Mouse (Mus musculus): Measurements from ENCODE around the gene 1110008P14Rik.

The 1110008P14Rik gene

DNA sequence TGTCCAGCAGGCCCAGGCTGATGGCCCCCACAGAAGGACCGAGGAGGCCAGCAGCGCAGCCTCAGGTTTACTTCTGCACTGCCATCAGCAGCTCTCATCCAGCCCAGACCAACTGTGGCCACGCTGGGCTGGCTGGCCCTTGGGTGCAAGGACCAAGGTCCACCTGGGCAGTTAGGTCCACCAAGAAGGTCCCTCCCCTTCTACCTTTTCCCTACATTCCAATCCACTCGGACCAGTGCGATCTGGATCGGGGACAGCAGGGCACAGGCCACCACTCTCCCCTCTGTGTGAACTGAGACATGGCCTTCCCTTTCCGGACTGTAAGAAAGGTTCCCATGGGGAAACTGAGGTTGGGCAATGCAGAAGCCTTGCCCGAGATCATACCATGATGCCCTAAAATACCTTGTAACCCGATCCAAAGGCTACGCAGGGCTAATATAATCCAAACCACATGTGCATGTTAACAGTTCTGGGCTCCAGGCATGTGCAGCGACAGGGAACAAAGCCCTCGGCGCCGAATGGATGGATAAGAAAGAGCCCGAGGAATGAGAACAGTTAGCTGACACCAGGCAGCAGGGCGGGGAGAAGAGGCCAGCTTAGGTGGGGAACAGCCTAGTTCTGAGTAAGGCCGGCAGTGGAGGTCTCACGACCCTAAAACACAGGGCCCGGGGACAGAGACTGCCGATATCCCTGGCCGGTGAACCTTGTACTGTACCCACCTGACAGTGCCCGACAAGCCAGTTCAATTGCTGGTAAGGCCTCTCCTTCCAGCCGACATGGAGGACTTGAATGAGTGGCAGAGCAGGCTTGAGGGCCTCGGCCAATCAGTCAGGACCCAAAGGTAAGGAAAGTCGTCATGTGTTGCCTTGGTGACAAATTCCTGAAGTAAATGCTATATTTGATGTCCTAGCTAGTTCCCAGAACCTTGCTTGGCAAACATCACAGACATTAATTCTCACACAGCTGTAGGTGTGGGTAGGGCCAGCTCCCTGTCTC, 27.0 kb upstream of the 1110008P14Rik start:
- DNase-seq (ENCODE audit: low read depth, low spot score), result no peak

DNA sequence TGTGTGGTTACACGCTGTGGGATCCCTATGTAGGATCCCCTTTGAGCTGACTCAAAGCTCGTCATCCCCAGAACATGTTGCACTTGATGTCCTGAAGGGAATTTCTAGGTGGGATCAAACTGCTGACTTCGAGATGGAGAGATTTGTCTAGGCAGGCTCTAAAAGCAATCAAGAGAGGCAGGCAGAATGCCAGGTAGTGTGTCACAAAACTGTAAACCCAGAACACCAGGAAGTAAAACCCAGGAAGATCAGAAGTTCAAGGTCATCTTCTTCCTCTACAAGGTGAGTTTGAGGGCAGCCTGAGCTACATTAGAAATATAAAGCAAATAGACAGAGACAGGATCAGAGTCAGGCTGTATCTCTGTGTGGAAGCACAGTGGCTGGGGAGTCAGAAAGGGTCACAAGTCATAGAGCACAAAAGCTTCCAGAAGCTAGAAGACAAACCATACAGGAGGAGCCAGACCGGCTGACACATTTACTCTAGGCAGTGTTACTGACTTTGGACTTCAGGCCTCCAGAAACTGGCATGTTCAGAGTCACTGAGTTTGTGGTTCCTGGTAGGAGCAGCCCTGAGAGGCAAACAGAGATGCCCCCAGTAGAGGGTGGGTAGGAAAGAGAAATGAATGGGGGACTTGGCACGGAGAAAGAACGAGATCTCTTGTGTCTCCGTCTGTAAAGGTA, 25.5 kb upstream of the 1110008P14Rik start:
- no peak for DNase-seq (ENCODE audit: low read depth, low spot score)

DNA sequence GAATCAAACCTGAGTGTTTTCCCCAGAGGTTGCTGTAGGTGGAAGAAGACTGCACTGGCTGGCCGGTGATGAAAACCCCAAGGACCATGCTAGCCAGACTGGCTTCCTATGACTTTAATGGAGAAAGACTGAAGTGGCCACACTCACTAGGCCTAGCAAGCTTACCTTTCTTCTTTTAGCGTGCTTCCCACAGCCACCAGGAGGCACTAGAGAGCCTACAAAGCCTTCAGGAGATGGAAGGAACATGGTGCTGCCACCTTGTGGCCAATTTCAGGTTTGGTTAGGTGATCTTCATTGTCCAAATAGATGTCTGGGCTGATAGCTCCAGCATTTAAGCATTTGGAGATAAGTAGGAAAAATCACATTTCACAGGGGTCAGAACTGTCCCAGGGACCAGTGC, 22.9 kb upstream of the 1110008P14Rik start:
- peak; percentile 97 for DNase-seq (ENCODE audit: low read depth, low spot score)

DNA sequence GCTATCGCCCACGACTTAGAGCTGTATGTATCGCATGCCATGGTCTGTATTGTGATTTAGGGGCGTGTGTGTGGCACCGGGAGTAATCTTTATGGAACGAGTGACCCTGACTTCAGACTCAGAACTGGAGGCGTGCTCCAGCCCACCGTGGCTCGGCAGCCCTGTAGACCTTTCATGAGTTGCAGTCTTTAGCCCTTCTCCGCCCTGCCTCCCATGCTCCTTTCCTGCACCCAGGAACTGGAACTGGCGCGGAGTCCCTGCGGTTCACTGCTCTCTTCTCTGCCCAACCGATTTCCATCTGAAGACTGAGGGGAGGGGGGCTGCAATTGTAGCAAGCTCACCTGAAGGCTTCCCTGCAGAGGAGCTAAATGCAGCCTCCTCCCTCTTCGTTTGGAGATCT, 15.0 kb upstream of the 1110008P14Rik start:
- no peak for DNase-seq (ENCODE audit: low read depth, low spot score)

DNA sequence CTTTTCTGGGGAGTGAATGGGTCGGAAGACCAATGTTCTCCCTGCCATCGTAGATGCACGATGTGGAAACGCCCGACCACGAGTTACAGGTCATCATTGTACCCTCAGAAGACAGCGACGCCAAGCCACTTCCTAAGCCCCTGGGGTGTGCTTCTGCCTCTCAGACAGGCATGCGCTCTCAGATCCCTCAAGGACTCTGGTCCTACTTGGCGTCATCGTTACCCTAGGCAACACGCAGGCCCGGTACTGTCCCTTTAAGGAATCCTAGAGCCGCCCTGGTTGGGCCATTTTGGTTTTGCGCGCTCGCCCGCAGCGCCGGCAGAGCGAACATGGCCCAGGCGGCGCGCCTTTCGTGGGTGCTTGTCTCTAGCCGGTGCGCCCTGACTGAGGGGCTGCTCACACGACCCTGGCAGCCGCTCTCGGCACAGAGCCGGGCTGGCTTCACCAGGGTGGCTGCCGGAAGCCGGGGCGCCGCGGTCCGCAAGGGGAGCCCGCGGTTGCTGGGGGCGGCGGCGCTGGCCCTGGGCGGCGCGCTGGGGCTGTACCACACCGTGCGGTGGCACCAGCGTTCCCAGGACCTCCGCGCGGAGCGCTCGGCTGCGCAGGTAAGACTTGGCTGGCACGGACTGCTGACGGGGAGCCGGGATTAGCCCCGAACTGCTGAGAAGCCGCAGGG, 14.3 kb upstream of the 1110008P14Rik start:
- DNase-seq (ENCODE audit: low read depth, low spot score), result peak; percentile 98

DNA sequence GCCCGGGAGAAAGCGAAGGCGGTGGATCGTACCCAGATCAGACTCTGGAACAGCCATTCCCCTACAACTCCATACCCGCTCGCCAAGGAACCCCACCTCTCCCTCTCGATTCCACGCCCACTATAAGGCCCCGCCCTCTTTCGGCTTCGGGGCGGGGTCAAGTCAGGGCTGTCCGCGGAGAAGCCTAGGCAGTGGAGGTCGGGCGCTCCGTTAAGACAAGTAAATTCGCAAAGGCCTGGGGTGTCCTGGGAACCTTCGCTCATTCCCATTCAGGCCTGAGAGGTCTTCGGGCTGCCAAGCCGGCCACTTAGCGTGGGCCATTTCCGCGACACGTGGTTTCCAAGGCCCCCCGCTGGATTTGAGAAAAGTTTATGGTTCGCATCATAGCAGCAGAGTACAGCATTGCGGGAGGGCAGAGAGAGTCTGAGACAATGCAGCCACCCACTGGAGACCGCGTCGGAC, 13.8 kb upstream of the 1110008P14Rik start, which contains the start of gene Ptges2:
Gene Ptges2, plus strand, starts transcription at position 413 of the 462 bp plus-strand sequence.
- DNase-seq (ENCODE audit: low read depth, low spot score), result peak; percentile 94

DNA sequence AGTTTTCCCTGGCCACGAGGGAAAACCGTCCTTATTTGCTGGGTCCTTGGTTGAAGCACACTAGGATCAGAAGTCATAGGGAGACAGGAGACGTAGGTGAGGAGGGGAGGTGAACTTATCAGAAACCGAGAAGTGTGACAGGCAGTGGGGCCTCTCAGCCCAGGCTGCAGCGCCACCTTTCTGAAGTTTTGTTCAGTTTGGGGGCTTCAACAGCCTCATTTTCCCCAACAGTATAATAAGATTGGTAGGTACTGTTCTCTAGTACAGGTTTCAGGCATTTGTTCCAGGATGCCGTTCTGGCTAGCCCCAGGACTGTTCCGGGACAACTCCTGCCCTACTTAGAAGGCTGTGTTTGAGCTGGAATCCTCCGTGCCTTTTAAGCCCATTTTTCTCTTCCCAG, 13.2 kb upstream of the 1110008P14Rik start:
- DNase-seq (ENCODE audit: low read depth, low spot score), result peak; percentile 56

DNA sequence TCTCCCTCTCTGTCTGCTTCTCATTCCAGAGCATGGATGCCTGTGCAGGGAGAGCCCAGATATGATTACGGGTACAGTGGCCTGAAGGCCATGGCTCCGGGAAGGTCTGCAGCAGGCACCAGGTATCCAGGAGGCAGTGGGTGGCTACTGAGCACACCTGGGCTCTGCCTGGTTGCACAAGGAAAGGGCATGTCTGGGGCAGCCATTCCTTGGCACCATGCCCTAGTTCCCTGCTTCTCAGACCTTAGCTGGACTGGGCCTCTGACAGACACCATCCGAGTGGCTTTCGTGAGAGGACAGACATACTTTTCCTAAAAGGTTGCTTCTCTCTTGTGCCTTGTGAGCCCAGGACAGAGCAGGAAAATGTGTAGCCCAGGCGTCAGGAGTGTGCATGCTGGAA, 10.3 kb upstream of the 1110008P14Rik start:
- no peak for DNase-seq (ENCODE audit: low read depth, low spot score)

DNA sequence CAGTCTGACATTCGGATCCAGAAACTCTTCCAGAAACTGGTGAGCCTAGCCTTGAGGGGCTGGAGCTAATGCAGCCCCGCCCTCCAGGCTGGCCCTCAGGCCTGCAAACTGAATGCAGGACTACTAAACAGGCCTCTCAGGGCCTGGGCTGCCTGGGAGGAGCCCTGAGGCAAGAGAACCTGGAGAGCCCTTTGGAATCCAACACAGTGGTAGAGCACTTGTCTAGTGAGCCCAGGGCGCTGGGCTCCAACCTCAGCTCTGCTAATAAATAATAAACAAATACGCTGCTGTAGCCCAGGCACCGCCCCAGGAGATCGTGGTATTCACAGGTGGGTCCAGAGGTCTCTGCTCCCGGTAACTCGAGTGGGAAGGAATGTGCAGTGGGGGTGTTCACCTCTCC, 9.1 kb upstream of the 1110008P14Rik start:
- DNase-seq (ENCODE audit: low read depth, low spot score), result peak; percentile 41

DNA sequence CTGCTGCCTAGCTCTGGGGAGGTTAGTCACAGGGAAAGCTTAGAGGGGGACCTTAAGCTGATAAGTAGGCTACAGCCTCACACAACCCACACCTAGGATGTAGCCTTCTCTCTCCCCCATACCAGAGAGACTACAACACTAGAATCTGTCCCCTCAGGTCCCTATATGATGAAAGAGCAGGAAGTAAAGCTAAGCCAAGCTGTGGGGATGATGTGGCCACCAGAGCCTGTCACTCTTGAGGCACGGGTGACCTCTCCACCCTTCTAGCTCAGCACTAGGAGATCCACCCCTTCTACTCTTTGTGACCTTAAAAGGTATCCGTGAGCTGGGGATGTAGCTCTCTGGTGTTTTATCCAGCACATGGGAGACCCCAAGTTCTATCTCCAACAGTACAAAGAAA, 7.4 kb upstream of the 1110008P14Rik start:
- DNase-seq (ENCODE audit: low read depth, low spot score), result no peak

DNA sequence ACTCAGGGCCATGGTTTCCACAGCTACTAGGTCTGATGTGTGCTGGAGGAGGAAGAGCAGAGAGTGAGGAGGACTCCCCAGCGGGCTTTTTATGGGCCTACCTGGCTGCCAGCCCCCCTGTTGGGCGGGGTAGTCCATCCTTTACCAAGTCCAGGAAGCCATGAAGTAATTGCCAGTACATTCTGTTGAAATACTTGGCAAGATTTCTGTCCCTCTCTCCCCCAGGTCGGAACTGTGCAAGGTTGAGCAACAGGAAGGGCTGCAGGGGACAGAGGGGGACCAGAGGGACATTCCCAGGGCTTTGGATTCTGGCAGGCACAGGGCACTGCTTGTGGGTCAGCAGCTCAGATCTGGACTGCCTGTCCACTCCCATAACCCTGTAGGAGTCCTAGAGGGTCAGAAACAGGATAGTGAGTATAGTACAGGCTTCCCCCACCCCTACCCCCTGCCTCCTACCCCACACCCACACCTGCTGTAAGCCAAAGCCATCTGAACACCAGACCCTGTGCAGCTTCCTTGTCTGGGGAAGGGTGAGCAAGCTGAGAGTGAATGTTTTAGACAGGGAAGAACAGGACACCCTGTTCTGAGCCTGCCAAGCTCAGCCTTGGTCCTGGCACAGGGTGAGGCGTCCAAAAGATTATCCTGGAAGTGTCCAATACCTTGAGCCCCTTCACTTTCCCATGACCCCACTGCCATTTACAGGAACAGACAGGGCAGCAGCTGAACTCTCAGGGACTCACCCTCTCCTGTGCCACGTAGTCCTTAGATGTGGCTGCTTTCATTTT, 6.2 kb upstream of the 1110008P14Rik start, which contains the start of gene Lcn2:
Gene Lcn2, minus strand, starts transcription at position 547 of the 785 bp plus-strand sequence.
- no peak for DNase-seq (ENCODE audit: low read depth, low spot score)

DNA sequence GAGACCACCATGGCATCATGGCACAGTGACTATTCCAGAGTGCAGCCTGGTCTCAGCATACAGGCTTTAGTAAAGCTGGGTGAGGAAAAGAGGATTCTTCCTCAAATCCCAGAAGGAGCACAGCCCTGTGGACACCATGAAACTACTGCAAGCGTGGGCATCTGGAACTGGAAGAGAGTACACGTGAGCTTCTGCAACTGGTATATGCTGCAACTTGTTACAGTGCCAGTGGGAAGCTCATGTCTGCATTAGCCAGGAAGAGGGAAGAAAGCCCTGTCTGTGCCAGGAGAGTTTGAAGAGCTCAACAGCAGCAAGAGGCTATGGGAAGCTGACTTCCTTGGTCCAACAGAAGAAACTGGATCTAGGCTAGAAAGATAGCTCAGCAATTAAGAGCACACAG, 951 bp upstream of the 1110008P14Rik start:
- no peak for DNase-seq (ENCODE audit: low read depth, low spot score)

DNA sequence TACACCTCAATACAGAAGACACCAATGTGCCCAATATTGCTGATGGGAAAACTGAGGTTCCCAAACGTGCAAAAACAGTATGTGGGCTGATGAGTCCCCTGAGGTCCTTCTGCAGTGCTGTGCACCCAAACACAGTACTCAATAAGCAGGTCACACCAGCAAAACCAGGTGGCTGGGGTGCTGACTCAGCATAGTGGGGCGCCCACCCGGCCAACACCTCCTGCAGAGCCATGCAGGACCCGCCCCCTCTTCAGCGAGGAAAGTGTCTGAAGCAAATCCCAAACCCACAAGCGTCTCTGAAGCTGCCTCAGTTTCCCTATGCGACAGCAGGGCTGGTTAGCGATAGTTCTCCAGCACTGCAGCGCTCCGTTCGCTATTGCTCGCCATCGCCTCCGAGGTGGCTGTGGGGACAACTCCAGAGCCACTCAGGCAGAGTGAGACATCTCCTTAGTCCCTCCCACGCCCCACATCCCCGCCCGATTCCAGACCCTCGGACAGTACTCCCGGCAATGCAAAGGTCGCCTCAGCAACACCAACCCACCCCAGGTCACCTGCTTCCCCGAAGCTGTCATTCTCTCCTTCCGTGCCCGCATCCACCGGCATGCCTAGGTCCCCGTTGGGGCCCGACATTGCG, 480 bp downstream of the 1110008P14Rik start:
- peak; percentile 71 for DNase-seq (ENCODE audit: low read depth, low spot score)

DNA sequence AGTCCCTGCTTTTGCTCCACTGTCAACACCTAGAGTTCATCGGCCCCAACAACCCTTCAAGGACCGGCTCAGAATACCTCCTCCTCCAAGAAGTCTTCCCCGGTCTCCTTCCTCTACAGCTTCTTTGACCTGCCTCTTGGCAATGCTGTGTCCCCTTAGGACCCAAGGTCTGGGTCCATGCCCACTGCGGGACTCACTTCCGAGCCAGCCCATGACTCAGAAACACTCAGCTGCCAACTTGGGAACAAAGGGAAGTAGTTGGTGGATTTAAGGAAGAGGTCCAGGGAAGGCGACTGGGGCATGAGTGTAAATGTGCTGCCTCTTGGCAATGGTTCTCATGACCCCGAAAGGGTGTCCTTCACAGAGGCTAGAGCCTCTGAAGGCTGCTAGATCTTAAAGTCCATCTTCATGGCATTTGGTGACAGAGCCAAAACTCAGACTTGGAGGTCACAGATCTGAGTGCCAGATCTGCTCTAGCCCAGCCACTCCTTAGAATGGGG, 1.7 kb downstream of the 1110008P14Rik start:
- DNase-seq (ENCODE audit: low read depth, low spot score), result no peak

DNA sequence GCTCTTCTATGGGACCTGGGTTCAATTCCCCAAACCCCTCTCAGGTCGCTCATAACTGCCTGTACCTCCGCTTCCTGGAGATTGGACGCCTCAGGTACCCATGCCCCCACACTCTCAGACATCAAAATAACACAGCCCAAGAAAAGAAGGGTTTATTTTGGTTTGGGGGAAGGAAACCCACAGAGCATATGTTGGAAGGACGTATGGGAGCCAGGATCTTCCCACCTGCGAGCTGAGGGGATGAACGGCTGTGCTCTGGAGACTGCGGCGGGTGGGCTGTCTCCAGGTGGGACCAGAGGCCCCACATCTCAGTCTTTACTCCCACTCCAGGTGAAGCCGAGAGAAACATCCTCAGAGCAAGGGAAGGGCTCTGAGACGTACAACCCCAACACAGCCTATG, 4.8 kb downstream of the 1110008P14Rik start:
- no peak for DNase-seq (ENCODE audit: low read depth, low spot score)

DNA sequence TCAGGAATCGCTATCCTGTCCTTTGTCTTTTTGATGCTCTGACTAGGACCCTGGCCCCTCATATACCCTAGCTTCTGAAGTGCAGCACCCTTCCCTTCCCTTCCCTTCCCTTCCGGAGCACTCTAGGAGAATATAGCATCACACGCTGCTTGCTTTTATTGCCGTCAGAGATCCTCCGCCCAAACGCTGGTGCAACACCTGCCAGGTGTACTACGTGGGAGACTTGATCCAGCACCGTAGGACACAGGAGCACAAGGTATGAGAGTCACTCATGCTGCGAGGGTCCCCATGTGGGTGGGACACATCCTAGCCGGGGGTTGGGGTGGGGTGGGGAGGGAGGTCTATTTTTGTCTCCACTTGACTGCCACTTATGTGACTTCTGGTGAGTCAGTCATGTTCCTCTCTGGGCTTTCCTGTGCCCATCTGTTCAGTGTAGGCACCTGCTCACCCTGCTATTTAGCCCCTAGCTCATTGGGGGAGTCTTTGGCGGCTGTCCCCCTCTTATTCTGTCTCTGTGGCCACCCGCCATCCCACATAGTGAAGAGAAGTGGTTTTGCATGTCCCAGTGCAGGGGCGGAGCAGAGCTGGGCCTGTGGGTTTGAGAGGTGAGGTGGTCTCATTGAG, 6.3 kb downstream of the 1110008P14Rik start:
- DNase-seq (ENCODE audit: low read depth, low spot score), result no peak

DNA sequence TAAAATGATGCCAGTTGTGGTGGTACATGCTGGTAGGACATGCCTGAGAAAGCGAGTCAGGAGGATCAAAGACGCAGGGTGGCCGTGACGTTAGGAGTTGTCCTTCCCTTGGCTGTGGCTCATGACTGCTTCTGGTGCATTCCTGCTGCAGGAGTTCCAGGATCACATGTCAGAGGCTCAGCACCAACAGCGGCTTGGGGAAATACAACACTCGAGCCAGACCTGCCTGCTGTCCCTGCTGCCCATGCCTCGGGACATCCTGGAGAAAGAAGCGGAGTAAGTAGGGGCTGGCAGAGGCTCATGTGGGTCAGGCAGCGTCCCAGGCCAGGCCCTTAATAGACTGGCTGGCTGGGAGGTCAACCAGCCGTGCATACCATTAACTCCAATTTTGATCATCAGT, 7.5 kb downstream of the 1110008P14Rik start:
- DNase-seq (ENCODE audit: low read depth, low spot score), result no peak

DNA sequence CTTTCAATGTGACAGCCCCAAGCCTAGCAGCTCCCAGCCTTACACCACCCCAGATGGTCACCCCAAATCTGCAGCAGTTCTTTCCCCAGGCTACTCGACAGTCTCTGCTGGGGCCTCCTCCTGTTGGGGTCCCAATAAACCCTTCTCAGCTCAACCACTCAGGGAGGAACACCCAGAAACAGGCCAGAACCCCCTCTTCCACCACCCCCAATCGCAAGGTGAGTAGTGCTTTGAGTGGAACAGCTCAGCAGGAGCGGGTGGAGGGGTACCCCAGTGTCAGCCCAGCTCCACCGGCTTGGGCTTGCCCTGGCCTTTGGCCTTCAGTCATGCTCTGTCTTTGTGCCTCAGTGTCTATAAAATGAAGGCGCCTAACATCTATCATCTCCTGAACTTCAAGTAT, 14.4 kb downstream of the 1110008P14Rik start:
- DNase-seq (ENCODE audit: low read depth, low spot score), result no peak

DNA sequence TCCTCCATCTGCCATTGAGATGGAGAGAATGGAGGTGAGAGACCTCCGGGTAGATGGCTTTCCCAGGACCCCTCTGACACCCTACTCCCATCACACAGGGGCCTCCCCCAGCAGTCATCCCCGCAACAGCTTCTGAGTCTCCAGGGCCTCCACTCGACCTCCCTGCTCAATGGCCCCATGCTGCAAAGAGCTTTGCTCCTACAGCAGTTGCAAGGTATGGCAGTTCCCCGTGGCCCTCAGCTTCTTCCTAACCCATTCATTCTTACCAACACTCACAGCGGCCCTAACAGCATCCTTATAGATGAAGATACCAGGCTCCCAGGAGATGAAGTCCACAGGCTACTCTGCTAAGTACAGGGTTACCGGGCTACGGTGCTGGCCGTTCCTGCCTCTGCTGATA, 17.6 kb downstream of the 1110008P14Rik start:
- no peak for DNase-seq (ENCODE audit: low read depth, low spot score)
